Mouse (Mus musculus): Measurements from ENCODE around the gene Tmc3. TPM values are rescaled to one million over a fixed set of nuclear protein-coding genes. Genes with fewer than 3 reads are reported as not detected.

The Tmc3 gene
- 0.02 and 0.22 TPM in 2 replicates for polyA plus RNA-seq (2012; rRNA removed; ENCODE audit: low replicate concordance)

GRCm38 (mm10) chr7:83584639-83585471 lies at the start of gene Tmc3:
TSS of gene Tmc3 (plus strand) at chr7:83584927.

GRCm38 (mm10) chr7:83631828-83632681 lies 47.3 kb downstream of the Tmc3 start, which contains the start of gene Stard5:
TSS of gene Stard5 (plus strand) at chr7:83631959.

Other genes starting within 250 kb of the Tmc3 start
- 2.4 and 8.3 TPM in 2 replicates for gene Stard5, start 47.0 kb downstream of the Tmc3 start, polyA plus RNA-seq (2012; rRNA removed; ENCODE audit: low replicate concordance)
- gene Il16, start 160.8 kb downstream of the Tmc3 start, polyA plus RNA-seq (2012; rRNA removed; ENCODE audit: low replicate concordance) = 2.0 and 3.5 TPM in 2 replicates
- not detected in 2 replicates for gene Cfap161, start 210.0 kb downstream of the Tmc3 start, polyA plus RNA-seq (2012; rRNA removed; ENCODE audit: low replicate concordance)